Mouse (Mus musculus): ENCODE measurements at regions not wholly inside any gene's neighbourhood (a gene's known extent, or its start where the extent isn't known, plus 50 kb on each side); places are given as distances from the start of the nearest gene placed in this dataset.

DNA sequence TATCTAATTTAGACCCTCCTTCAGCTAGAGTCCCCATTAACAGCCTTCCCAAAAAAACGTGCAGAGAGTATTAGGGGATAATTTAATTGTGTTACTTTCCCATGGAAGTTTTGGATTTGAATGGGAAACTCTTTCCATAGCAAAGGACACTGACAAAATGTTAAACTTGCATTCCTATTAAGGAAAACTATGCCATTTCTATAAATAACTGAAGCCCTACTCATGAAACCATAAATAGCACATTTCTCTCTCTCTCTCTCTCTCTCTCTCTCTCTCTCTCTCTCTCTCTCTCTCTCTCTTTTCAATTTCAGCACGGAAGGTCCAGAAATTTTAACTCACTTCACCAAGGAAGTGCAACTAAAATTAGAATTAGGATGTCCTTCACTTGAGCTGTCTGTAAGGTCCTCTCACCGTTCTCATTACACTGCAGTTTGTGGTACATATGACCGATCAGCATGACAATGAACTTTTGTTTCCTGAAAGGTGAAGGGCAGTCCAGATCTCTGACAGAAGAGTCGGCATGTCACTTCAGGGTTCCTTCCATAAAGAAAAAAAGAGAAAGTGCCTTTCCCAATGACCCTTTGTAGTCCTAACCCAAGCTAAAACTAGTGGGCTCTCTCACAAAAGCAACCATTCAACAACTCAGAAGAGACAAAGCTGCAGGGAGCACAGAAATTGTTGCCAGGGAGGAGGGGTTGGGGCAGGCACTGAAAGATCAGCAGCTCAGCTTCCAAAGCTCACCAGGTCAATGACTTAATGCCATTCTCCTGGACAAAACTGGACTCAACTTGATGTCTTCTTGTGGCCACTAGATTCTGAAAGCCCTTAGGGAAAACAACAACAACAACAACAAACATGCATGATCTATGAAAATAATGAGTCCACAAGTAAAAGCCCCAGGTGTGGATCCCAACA lies 696.9 kb downstream of the Diaph3 start:
- DNase-seq (ENCODE audit: low read depth, low spot score) = no peak

GRCm38 (mm10) chr14:86441895-86442679 lies 698.9 kb downstream of the Diaph3 start:
- no peak for DNase-seq (ENCODE audit: low read depth, low spot score)

DNA sequence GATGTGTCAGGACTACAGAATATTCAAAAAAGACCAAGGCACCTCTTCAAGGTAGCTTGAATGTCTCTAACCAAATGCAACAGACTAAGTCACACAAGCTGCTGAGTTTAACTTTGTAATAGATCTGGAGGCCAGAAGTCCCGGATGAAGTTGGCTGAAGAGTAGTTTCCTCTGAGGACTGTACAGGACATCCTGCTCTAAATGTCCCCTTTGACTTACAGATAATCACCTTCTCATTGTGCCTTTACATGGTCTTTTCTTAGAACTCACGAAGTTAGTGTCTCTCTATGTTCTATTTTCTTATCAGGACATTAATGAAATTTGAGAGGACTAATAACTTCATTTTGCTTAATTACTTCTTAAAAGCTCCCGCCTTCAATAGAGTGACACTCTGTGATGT lies 703.7 kb downstream of the Diaph3 start:
- no peak for DNase-seq (ENCODE audit: low read depth, low spot score)

GRCm38 (mm10) chr14:86435345-86435744 lies 705.7 kb downstream of the Diaph3 start:
- no peak for DNase-seq (ENCODE audit: low read depth, low spot score)

GRCm38 (mm10) chr14:86431215-86431816 lies 709.7 kb downstream of the Diaph3 start:
- no peak for DNase-seq (ENCODE audit: low read depth, low spot score)

- no peak for DNase-seq (ENCODE audit: low read depth, low spot score)
These were observed 719.2 kb downstream of the Diaph3 start for GRCm38 (mm10) chr14:86421881-86422280.

GRCm38 (mm10) chr14:86419959-86420598 lies 721.0 kb downstream of the Diaph3 start:
- DNase-seq (ENCODE audit: low read depth, low spot score) = no peak

DNA sequence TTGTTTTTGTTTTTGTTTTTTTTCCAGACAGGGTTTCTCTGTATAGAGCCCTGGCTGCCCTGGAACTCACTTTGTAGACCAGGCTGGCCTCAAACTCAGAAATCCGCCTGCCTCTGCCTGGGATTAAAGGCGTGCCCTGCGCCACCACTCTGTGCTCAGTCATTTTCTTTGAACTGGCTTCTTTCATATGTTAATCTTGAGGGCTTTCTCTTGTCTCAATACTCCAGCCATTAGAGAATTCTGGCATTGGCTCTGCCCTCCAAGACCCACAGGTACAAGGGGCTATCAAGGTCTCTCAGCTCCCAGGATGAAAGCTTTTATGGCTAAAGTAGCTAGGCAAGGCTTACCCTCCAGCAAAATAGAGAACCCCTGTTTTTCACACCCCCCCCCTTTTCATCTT lies 744.2 kb downstream of the Diaph3 start:
- no peak for DNase-seq (ENCODE audit: low read depth, low spot score)

DNA sequence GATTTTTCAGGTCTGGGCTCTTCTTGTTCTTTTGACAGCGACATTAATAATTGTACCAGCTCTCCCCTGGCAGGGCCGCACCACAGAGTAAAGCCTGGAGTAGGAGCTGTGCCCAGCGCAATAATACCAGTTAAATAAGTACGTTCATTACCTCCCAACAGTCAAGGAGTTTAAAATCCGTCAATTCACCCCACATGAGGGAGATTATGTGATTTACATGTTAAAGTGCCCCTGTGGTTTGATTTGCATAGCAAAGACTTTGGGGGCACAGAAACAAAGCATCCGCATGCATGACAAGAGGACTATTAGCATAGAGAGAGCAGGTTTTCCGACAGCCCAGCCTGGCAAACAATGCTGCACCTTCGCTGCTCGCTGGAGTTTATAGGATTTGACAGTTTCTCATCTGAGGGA lies 745.1 kb downstream of the Diaph3 start:
- DNase-seq (ENCODE audit: low read depth, low spot score) = no peak

- no peak for DNase-seq (ENCODE audit: low read depth, low spot score)
These were observed 745.5 kb downstream of the Diaph3 start for GRCm38 (mm10) chr14:86395531-86395930.

- DNase-seq (ENCODE audit: low read depth, low spot score) = no peak
These were observed 746.0 kb downstream of the Diaph3 start for GRCm38 (mm10) chr14:86395068-86395467.

GRCm38 (mm10) chr14:86385136-86385535 lies 755.9 kb downstream of the Diaph3 start:
- no peak for DNase-seq (ENCODE audit: low read depth, low spot score)

- no peak for DNase-seq (ENCODE audit: low read depth, low spot score)
These were observed 776.0 kb downstream of the Diaph3 start for GRCm38 (mm10) chr14:86365032-86365431.

- no peak for DNase-seq (ENCODE audit: low read depth, low spot score)
These were observed 780.5 kb downstream of the Diaph3 start for GRCm38 (mm10) chr14:86360423-86361059.

- no peak for DNase-seq (ENCODE audit: low read depth, low spot score)
These were observed 782.5 kb downstream of the Diaph3 start for GRCm38 (mm10) chr14:86358584-86358983.

- DNase-seq (ENCODE audit: low read depth, low spot score) = no peak
These were observed 790.5 kb downstream of the Diaph3 start for GRCm38 (mm10) chr14:86350526-86350925.

DNA sequence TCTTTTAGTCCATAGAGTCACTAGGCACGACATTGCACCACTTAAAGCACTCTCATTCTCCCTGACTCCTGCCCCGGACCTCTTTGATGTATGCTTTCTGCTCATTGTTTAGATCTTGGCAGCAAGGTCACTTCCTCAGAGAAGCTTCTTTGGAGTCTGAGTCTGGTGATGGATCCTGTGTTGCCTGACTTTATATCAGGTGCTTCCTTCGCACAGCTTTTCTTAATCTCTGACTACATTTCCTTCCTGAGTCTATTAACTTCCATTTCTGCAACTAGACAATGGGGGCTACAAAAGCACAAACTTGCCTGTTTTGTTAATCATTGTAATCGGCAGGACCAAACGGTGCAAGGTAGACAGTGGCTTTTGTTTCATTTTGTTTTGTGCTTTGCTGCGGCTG lies 802.0 kb downstream of the Diaph3 start:
- DNase-seq (ENCODE audit: low read depth, low spot score) = no peak

- DNase-seq (ENCODE audit: low read depth, low spot score) = no peak
These were observed 804.0 kb downstream of the Diaph3 start for GRCm38 (mm10) chr14:86337052-86337451.

GRCm38 (mm10) chr14:86335284-86335683 lies 805.8 kb downstream of the Diaph3 start:
- no peak for DNase-seq (ENCODE audit: low read depth, low spot score)

DNA sequence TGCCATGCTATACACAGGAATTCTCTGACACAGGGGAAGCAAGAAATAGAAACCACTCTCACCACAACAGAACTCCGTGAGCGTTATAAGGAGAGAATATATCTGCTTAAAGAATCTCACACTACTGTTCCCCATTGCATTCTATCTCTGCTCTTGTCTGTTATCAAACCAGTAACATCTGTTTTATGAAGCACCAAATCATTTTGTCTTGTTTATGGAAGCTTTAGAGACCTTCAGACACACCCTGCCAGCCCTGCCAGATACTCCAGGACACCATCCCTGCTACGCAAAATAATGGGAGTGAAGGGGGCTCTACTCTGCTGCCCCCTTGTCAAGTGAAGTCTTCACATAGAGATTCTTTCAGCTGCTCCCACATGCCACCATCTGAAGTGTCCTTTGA lies 811.9 kb downstream of the Diaph3 start:
- no peak for DNase-seq (ENCODE audit: low read depth, low spot score)

DNA sequence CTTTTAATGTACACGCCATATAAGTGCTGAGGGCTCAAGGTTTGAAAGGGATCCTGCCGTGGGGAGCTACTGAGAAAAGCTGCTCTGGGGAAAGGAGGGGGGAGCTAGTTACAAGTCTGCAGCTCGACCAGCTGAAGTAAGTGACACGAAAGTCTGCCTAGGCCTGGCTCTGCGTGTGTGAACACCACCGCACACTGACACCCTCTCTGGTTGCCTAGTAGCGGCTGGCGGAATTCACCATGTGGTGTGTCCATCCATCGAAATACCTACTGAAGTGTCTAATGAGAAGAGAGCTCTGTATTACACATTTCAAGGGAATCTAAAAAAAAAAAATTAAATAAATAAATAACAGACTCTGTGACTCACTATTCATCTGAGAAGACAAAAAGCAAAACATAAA lies 813.4 kb downstream of the Diaph3 start:
- no peak for DNase-seq (ENCODE audit: low read depth, low spot score)

All from mesoderm, embryonic 11.5 days (tissue).